Mouse (Mus musculus): ENCODE data around the gene Efcc1.
"Not testable (repeated sequence)": the region's sequence is repeated elsewhere in the genome, so short reads cannot be mapped to it uniquely, and the experiment has no call there.

The Efcc1 gene

DNA sequence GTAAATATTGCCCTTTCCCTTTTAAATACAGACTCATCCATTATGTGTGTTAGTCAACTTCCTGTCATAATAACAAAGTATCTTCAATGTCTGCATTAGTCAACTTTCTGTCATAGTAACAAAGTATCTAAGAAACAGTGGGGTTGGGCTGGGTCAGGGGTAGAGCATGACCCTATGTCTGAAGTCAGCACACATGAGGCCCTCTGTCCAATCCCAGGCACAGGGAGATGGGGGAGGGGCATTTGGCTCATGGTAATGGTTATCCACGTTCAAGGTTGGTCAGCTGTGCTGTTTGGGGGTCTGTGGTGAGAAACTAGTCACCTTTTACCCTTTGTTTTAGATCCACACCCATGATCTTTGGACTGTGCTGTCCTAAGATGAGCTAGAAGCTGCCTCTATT lies 14.6 kb downstream of the Efcc1 start:
- DNase-seq: no peak

DNA sequence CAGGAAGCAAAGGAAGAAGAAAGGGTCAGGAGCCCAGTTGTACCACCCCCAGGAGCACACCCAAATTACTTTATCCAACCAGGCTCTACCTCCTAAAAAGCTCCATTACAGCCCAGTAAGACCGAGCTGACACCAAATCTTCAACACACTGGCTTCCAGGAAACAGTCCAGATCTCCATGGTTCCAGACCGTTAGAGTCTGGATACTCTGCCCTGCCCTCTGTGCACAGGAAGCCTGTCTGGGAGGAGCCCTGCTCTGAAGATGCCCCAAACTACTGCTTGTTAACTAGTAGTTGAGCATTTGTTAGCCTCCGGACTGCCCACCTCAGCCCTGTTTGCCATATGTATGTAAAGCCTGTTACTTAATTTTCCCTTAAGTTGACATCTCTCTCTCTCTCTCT lies 15.4 kb downstream of the Efcc1 start:
- DNase-seq: no peak

DNA sequence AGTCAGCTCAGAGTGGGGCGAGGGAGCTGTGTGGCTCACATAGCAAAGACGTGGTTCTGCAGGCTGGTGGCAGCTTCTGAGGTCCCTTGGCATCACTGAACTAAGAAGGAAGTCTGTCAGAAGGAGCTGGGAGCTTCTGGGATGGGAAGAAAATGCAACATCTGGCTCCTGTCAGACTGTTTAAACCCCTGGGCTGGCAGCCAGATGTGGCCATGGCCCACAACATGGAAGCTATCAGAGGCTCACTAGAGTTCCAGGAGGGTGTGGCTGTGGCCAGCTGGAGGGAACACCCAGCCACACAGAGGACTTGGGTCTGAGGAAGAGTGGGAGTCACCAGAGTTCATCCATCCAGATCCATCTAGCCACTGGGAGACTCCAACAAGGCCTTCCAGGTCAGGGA lies 16.2 kb downstream of the Efcc1 start:
- DNase-seq: no peak

DNA sequence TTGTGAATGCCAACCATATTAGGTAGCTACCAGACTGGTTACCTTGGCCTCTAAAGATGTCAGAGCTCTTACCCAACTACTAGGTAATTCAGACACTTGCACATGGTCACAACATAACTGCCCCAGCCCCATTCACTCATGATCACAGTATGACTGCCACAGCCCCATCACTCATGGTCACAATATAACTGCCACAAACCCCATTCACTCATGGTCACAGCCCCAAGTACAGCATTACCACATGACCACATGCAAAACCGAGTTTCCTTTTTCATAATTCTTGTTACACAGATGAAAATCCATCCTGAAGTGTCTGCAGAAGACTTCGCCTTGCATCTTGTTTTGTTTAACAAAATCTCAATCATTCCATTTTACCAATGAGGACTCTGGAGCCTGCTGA lies 17.4 kb downstream of the Efcc1 start:
- no peak for DNase-seq

DNA sequence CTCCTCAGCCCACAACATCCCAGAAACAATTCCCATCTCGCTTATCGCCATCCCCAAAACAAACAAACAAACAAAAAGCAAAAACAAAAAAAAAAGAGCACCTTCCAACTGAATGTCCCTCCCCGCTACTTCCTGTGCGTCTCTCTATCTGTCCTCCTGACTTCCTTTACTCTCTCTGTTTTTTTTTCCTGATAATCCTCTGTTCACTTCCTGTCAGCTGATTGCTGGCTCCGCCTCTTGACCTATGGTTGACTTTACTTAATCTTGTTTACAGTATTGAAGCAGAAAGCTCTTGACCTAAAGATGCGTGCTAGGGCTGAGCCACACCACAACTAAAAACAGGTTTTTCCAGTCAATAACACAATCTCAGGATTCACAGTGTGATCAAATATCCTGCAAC lies 17.9 kb downstream of the Efcc1 start:
- no peak for DNase-seq

DNA sequence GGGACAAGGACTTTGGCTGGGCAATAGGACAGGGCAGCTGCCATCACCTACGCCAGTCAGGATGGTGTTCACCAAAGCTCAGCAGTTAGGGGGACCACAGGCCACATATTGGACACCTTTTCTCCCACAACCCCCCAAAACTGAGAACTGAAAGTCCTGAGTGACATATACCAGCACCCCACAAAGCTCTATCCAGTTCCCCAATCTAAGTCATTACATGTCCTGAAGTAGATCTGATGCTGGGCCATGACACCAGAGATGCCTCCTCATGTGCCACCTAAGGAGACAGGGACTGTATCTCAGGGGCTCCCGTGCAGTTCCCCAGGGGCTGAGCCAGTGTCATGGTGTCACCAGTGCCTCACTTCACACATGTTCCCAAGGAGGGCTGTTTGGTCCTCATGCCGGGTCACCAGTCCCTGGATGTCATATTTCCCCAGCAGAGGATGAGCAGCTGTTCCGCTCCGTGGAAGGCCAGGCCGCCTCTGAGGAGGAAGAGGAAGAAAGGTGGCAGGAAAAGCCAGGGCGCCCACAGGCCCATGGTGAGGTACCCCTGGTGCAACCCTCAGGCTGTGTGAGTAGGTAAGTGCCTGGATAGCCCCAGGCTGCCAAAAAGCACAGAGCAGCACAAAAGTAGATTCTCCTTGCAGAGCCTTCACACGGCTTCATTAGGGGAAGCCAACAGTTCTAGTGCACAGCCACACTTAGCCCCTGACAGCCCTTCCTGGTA lies 19.7 kb downstream of the Efcc1 start:
- DNase-seq: no peak

DNA sequence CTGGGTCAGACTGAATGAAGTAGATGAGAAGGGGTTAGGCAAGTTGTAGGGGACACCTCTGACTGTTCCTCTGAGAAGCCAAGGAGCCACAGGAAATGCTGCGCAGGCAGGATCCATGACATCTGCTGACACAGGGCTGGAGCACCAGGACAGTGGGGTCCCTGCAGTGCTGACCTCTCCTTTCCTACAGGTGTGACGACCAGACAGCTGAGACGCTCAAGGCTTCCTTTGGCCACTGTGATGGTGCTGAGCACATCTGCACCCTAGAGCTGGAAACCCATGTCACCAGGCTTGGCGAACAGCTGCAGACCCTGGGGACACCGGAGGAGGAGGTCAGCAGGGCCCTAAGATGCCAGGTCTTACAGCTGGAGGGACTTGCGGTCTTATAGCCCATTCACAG lies 20.9 kb downstream of the Efcc1 start:
- no peak for DNase-seq

DNA sequence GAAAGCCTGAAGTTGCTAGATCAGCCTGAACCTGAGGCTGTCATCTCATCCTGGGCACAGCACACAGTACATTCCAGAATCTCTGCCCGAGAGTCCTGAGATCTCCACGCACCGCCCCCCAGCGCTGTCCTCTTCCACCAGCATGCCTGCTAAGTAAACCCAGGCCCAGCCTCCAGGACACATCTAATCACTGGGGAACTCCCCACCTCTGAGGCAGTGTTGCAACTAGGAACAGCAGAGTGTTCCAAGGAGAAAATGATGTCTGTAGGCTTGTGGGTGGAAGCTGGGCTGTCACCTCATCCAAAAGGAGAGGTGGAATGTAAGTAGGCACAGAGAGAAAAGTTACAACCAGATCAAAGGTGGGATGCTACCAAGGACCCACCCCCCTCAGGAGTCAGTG lies 24.5 kb downstream of the Efcc1 start:
- DNase-seq: no peak

DNA sequence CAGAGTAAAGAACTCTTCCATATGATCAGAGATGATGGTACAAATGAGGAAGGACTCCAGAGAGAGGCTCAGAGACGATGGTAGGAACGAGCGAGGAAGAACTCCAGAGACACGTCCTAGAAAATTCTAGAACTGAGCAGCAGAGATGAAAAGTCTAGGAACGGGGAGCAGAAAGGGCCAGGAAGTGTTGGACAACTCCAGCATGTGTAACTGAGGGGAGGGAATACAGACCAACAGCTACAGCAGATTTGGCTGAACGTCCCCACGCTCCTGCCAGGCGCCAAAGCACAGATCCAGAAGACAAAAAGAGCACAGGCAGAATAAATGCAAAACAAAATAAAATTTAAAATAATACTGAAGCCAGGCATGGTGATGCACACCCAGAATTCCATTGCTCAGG lies 26.2 kb downstream of the Efcc1 start:
- DNase-seq: no peak

DNA sequence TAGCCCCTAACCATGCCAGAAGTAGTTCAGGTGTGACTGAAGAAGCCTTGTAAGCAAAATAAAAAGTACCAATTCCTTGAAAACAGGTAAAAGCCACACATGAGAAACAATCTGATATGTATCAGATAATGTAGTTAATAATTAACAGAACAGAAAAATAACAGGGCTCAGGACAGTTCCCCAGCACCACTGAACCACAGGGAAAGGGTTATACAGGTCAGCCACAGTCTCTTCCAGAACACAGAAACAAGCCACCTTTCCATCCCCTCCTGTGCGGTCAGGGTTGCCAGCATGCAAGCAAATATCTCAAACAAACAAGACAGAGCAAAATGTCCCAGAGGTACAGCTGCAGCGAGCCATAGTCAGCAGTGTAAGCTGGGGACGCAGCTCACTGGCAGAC lies 28.7 kb downstream of the Efcc1 start:
- DNase-seq: no peak

DNA sequence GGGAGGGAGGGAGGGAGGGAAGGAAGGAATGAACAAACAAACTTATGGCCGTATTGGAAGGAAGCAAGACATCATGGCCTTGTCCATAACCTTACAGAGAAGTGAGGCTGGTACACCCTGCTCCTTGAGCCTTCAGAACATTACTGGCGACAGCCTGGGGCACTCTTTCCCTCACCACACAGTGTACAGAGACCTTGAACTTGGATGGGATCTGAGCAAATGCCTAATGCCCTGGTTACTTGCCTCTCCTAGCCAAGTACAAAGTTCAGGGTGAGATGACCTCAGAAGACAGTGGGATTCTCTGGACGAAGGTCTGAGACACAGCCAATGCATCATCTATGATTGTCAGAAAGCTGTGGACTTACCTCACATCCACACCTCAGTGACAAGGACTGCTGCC lies 29.2 kb downstream of the Efcc1 start:
- no peak for DNase-seq

DNA sequence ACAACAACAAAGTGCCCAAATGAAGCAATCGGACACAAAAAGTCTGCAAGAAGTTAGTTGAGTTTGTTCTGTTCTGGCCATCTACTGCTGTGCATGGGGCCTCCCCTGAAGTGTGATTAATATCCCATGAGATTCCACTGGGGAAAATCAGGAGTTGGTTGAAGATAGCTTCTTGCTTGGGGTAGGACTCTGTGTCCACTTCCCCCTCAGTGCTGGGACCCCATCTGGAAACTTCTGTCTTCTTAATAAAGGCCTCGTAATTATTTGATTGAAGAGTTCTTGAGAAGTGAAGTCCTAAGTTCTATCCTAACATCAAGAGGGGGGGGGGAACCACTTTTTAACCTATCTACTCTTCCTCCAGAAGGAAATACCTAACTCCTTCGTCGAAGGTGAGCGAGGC lies 31.5 kb downstream of the Efcc1 start:
- DNase-seq: no peak

DNA sequence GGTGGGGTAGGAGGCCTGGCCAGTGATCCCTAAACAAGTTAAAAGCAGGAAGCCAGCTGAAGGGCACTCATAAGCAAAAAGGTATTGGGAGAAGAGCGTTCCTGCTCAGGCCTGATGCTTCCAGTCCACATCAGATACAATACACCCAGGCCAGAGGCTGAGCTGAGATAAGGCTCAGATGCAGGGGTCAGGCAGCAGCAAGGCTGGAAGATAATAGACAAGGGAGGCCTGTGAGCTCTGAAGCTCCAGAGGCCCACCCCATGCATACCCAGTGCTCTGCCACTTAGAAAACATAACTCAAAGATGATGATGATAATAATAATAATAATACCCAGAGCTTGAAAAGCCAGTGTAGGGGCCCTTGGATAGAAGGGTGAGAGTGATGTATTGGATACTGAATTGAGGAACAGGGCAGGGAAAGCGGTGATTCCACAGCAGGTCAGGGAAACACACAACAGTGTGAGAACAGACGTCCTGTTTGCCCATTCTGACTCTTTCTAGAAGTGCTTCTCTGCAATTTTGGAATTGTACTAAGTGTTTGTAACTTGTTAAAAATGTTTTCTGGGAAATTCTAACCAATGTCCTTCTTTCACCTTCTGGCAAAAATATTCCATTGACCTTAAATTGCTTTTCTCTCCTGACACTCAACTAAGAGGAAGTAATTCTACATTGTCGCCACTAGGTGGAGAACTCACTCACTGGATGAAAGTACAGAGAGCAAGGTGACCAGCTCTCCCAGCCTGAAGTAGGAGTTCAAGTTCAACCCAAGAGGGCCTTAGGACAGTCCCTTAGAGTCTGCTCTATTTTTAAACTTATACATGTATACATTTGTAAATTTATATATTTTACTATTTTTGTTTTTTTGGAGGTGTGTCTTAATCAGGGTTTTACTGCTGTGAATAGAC lies 33.0 kb downstream of the Efcc1 start:
- no peak for DNase-seq

DNA sequence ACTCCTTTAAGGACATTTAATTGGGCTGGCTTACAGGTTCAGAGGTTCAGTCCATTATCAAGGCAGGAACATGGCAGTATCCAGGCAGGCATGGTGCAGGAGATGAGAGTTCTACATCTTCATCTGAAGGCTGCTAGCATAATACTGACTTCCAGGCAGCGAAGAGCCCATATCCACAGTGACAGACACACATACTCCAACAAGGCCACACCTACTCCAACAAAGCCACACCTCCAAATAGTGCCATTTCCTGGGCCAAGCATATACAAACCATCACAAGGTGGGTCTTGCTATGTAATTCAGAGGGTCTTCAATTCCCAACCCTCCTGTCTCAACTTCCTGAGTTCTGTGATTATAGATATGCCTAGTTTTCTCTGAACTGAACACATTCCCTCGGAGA lies 33.6 kb downstream of the Efcc1 start:
- DNase-seq: not testable (repeated sequence)

DNA sequence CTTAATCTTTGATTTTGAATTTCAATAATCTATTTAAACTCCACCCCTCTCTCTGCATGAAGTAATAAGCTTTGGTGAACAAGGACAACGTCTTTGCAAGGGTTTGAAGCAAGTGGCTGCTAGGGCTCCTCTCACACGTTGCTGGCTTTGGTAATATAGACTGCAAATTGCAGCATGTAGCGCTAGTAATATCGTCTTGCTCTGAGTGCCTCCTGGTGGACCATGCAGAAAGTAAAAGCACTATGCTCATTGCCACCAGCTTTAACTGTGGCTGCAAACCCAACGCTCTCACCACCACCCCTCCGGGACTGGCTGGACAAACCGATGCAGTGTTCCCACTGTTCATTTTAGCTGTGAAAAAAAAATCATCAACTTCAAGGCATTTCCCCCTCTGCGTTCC lies 40.0 kb downstream of the Efcc1 start:
- no peak for DNase-seq

DNA sequence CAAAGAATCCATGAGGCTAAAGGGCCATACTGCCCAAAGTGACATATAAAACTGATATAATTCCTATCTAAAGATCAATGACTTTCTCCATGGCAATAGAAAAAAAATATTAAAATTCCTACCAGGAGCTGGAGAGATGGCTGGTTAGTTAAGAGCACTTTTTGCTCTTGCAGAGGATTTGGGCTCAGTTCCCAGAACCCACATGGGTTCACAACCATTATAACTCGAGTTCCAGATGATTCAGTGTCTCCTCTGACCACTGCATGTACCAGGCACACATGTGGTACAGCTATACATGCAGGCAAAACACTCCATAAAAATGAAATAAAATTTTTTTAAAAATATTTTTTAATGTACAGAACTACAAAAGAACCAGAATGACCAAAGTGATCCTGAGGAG lies 43.8 kb downstream of the Efcc1 start:
- DNase-seq: no peak

DNA sequence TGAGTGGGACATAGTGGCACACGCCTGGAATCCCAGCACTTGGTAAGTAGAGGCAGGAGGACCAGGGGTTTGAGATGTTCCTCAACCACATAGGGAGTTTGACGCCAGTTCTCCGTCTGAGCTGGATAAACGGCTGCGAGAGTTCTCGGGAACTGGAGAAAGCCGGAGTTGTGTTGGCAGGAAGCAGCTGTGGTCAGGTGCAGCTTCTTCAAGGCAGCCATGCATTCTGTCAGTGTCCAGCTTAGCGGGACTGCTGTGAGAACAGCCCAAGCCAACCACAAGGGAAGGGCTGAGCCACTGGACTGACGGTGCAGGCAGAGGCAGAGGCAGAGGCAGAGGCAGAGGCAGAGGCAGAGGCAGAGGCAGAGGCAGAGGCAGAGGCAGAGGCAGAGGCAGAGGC lies 44.2 kb downstream of the Efcc1 start:
- DNase-seq: no peak

DNA sequence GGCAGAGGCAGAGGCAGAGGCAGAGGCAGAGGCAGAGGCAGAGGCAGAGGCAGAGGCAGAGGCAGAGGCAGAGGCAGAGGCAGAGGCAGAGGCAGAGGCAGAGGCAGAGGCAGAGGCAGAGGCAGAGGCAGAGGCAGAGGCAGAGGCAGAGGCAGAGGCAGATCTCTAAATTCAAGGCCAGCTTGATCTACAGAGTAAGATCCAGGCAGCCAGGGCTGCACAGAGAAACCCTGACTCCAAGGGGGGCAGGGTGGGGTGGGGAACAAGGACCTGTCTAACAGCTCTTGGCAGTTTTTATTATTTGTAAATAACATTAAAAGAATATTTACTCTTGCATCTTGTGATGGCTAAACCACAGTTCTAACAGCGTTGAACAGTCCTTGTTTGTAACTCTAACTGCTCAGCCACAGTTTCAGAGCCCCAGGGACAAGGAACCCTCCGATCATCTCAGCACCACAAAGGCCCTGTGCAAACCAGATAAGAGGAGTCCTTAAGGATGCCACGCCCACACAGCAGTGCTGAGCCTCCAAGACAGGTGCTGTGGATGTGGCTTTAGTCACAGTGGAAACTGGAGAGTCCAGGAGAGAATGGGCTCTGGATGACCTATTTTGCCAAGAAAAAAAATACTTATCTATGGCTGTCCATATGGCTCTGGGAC lies 45.0 kb downstream of the Efcc1 start:
- DNase-seq: no peak

DNA sequence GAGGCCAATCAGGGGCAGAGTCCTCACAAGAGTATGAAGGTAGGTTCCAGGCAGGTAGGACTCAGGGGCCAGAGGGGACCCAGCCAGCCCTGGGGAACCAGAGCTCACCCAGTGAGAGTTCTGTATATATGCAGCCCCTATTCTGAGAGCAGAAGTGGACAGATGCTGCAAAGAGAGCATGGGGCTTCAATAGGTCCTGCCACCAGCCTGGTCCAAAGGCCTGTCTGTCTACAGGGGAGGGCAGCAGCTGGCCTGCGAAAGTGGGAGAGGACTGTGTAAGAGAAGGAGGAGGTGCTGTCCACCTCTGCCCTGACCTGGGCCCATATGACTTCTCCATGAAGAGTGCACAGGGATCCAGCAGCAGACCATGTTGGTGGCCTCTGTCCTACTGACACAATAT lies 46.0 kb downstream of the Efcc1 start:
- DNase-seq: no peak

DNA sequence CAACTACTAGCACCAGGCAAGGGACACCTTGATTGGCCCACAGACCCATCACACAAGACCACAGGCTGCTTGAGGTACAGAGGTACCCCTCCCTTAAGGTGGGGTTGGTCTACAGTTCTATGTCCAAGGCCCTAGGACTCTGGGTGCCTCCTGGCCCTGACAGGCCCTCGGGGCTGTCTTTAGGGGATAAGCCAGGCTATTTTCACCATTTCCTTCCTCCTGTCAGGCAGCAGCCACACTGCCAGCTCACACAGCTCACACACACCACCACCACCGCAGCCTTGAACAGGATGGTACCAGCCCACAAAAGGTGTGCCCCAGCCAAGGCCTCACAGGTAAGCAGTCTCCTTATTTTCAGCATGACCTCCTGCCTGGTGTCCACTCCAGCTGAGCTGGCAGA lies 47.2 kb downstream of the Efcc1 start, which contains the start of gene Gp9:
Gene Gp9, plus strand, starts transcription at position 231 of the 400 bp plus-strand sequence.
- DNase-seq: no peak

DNA sequence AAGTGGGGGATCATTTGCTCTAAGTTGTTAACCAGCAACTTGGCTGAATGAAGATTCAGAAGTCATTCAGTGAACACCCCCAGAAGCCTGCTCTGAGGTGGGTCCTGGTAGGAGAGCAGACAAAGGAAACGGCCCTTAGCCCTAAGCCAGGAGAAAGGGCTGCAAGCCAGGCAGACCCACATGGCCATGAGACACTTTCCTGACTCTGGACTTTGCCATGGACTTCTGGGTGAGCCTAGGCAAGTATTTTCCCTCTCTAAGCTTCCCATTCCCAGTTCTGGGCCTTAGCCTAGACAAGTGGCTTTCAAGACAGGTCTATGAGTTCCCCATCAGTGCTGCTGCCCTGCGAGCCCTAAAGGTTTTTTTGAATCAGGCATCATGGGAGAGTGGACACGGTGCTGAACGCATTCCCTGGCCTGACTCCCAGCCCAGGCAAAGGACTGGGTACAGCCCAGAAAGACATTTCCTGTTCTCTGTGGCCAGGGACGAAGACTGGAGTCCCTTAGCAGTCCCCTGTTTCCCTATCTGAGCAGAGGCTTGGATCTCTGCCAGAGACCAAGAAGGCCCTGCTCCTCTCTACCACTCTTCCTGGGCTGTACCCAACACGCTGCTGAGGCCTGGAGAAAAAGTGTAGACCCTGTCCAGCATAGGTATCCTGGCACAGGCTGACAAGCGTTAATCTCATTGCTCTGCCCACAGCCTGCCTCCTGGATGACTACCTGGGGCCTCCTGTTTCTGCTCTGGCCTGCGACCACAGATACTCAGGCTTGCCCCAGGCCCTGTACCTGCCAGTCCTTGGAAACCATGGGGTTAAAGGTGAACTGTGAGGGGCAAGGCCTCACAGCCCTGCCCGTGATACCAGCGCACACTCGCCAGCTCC lies 47.9 kb downstream of the Efcc1 start:
- DNase-seq: no peak
